Mouse (Mus musculus): ENCODE data around the gene Tcp11l1. TPM values are rescaled to one million over a fixed set of nuclear protein-coding genes. Genes with fewer than 3 reads are reported as not detected.

Tcp11l1 gene
- total and polyA plus RNA-seq, 3 experiments: 22.1 to 26.7 TPM; not detected in 1

GRCm38 (mm10) chr2:104684771-104685170 is 27.2 kb downstream of the Tcp11l1 start:
- DNase-seq (ENCODE audit: low read depth, low spot score): no peak
- H3K79me2 ChIP-seq (ENCODE audit: control insufficient read depth, insufficient read depth, low read length, poor library complexity): no peaks in the 10 kb centered on the region
- H3K9ac ChIP-seq (ENCODE audit: control insufficient read depth, low read depth, low read length, poor library complexity, severe bottlenecking): no peak overlapping the region
- H3K36me3 ChIP-seq (ENCODE audit: control insufficient read depth in 1 of 2, insufficient read depth in 2 of 2, low read length in 2 of 2): peaks cover 0 to 3% of the 10 kb centered on the region in 2 experiments; a peak in 2 of 4 replicates
- H3K4me3 ChIP-seq (ENCODE audit: control insufficient read depth in 1 of 2, insufficient read depth in 1 of 2, low read depth in 2 of 2, low read length in 2 of 2): no peak overlapping the region
- no peaks in the 10 kb centered on the region for H3K9me3 ChIP-seq (replicated peaks; ENCODE audit: insufficient read depth, low read length)
- no peak for TF ChIP-seq MYC (IDR thresholded peaks at IDR 0.05; ENCODE audit: low read depth, low read length)
- no peak for TF ChIP-seq RAD21 (IDR thresholded peaks at IDR 0.05; ENCODE audit: low read depth, low read length)
- TF ChIP-seq SIN3A (IDR thresholded peaks at IDR 0.05; ENCODE audit: low read length): no peak
- peaks cover 4 to 7% of the 10 kb centered on the region in 2 experiments; a peak in 2 of 4 replicates for H3K4me1 ChIP-seq (ENCODE audit: control insufficient read depth in 1 of 2, insufficient read depth in 2 of 2, low read length in 2 of 2)
- H3K27me3 ChIP-seq (ENCODE audit: control insufficient read depth in 1 of 2, insufficient read depth in 2 of 2, low read length in 2 of 2): no peaks in the 10 kb centered on the region
- no peak overlapping the region for H3K27ac ChIP-seq (ENCODE audit: control insufficient read depth, low read depth, low read length)

- no peaks in the 10 kb centered on the region for H3K36me3 ChIP-seq (ENCODE audit: control insufficient read depth in 1 of 2, insufficient read depth in 2 of 2, low read length in 2 of 2)
- no peak for DNase-seq (ENCODE audit: low read depth, low spot score)
- H3K9me3 ChIP-seq (replicated peaks; ENCODE audit: insufficient read depth, low read length): no peaks in the 10 kb centered on the region
- H3K4me3 ChIP-seq (ENCODE audit: control insufficient read depth in 1 of 2, insufficient read depth in 1 of 2, low read depth in 2 of 2, low read length in 2 of 2): no peak overlapping the region
- H3K27me3 ChIP-seq (ENCODE audit: control insufficient read depth in 1 of 2, insufficient read depth in 2 of 2, low read length in 2 of 2): no peaks in the 10 kb centered on the region
- no peaks in the 10 kb centered on the region for H3K79me2 ChIP-seq (ENCODE audit: control insufficient read depth, insufficient read depth, low read length, poor library complexity)
- peaks cover 0 to 2% of the 10 kb centered on the region in 2 experiments; a peak in 1 of 4 replicates for H3K4me1 ChIP-seq (ENCODE audit: control insufficient read depth in 1 of 2, insufficient read depth in 2 of 2, low read length in 2 of 2)
- TF ChIP-seq BHLHE40 (IDR thresholded peaks at IDR 0.05; ENCODE audit: borderline replicate concordance, low read depth, low read length) (no peak), EP300 (IDR thresholded peaks at IDR 0.05; ENCODE audit: low read depth in 1 of 2, low read length in 2 of 2) (no peak), MXI1 (IDR thresholded peaks at IDR 0.05; ENCODE audit: low read depth, low read length) (no peak), RAD21 (IDR thresholded peaks at IDR 0.05; ENCODE audit: low read depth, low read length) (no peak), SMC3 (IDR thresholded peaks at IDR 0.05; ENCODE audit: low read depth, low read length) (no peak), TBP (IDR thresholded peaks at IDR 0.05; ENCODE audit: low read depth, low read length) (no peak), CHD2 (IDR thresholded peaks at IDR 0.05; ENCODE audit: low read length) (no peak), SIN3A (IDR thresholded peaks at IDR 0.05; ENCODE audit: low read length) (no peak), RCOR1 (IDR thresholded peaks at IDR 0.05; ENCODE audit: low read depth, low read length) (no peak), GABPA (IDR thresholded peaks at IDR 0.05; ENCODE audit: low read depth, low read length) (no peak), MAFK (IDR thresholded peaks at IDR 0.05; ENCODE audit: borderline replicate concordance, low read depth, low read length) (no peak), MEF2A (IDR thresholded peaks at IDR 0.05; ENCODE audit: extremely low read depth, insufficient replicate concordance, low read depth, low read length, poor library complexity, severe bottlenecking) (no peak), HCFC1 (IDR thresholded peaks at IDR 0.05; ENCODE audit: low read depth, low read length) (no peak), POLR2A (IDR thresholded peaks at IDR 0.05; ENCODE audit: control insufficient read depth in 1 of 2, insufficient read depth in 1 of 2, low read depth in 1 of 2, low read length in 2 of 2, poor library complexity in 1 of 2) (no peak), USF1 (IDR thresholded peaks at IDR 0.05; ENCODE audit: low read depth, low read length) (no peak), USF2 (IDR thresholded peaks at IDR 0.05; ENCODE audit: borderline replicate concordance in 1 of 2, insufficient read depth in 1 of 2, low read depth in 1 of 2, low read length in 2 of 2) (no peak), ZNF384 (IDR thresholded peaks at IDR 0.05; ENCODE audit: low read depth, low read length) (no peak), MAZ (IDR thresholded peaks at IDR 0.05; ENCODE audit: low read depth, low read length) (no peak)
- no peak overlapping the region for H3K27ac ChIP-seq (ENCODE audit: control insufficient read depth, low read depth, low read length)
- H3K9ac ChIP-seq (ENCODE audit: control insufficient read depth, low read depth, low read length, poor library complexity, severe bottlenecking): no peak overlapping the region
These were observed 34.6 kb downstream of the Tcp11l1 start for GRCm38 (mm10) chr2:104677326-104677725.
